Mouse (Mus musculus): Measurements from ENCODE around the gene Zscan4c. TPM values are rescaled to one million over a fixed set of nuclear protein-coding genes. Genes with fewer than 3 reads are reported as not detected.
"Not testable (repeated sequence)": the region's sequence is repeated elsewhere in the genome, so short reads cannot be mapped to it uniquely, and the experiment has no call there.

Gene Zscan4c
- total RNA-seq (2012; rRNA removed), result not detected in 2 replicates
- total RNA-seq (2014; rRNA removed), result not detected in 2 replicates
- not detected in 2 replicates for polyA plus RNA-seq (2012; ENCODE audit: insufficient read length, low read depth)

GRCm38 (mm10) chr7:11005445-11005844 lies at the start of gene Zscan4c:
Zscan4c (plus strand) TSS chr7:11005745.
- H3K36me3 ChIP-seq (replicated peaks in 1 of 2; ENCODE audit: control insufficient read depth in 1 of 2, insufficient read depth in 1 of 2, low read length in 1 of 2); dilution Hi-C loops (cut with MboI; ENCODE audit: extremely low pct_ligation_motif_present, extremely low pct_unique_long_range_greater_than_20kb, low sequenced_read_pairs); in situ Hi-C loops (cut with MboI; ENCODE audit: low pct_ligation_motif_present, low pct_unique_long_range_greater_than_20kb, low sequenced_read_pairs); H3K4me3 ChIP-seq (replicated peaks in 1 of 3; ENCODE audit: low read depth in 2 of 3, low read length in 2 of 3, poor library complexity in 1 of 3); H3K9ac ChIP-seq (ENCODE audit: insufficient read depth, low read depth); H3K79me2 ChIP-seq (replicated peaks; ENCODE audit: control insufficient read depth, extremely low read depth, insufficient read depth, poor library complexity, severe bottlenecking); H3K4me1 ChIP-seq (ENCODE audit: control insufficient read depth in 1 of 2, insufficient read depth in 2 of 2); H3K27ac ChIP-seq (ENCODE audit: insufficient read depth, low read depth); H3K9me3 ChIP-seq (replicated peaks; ENCODE audit: low read length); DNase-seq (ENCODE audit: extremely low read depth); H3K4me2 ChIP-seq (ENCODE audit: insufficient read depth, low read depth, poor library complexity, severe bottlenecking); H3K27me3 ChIP-seq (replicated peaks): not testable (repeated sequence)

Other genes with a start within 250 kb of the Zscan4c start
- gene Zscan4b, start 100.7 kb upstream of the Zscan4c start, total RNA-seq (2012; rRNA removed), result not detected in 2 replicates
- gene Zscan4b, start 100.7 kb upstream of the Zscan4c start, total RNA-seq (2014; rRNA removed), result not detected in 2 replicates
- gene Zscan4b, start 100.7 kb upstream of the Zscan4c start, polyA plus RNA-seq (2012; ENCODE audit: insufficient read length, low read depth), result not detected in 2 replicates
- gene Zscan4-ps1, start 63.9 kb downstream of the Zscan4c start, total RNA-seq (2012; rRNA removed), result not detected in 2 replicates
- gene Zscan4-ps1, start 63.9 kb downstream of the Zscan4c start, total RNA-seq (2014; rRNA removed), result not detected in 2 replicates
- not detected in 2 replicates for gene Zscan4-ps1, start 63.9 kb downstream of the Zscan4c start, polyA plus RNA-seq (2012; ENCODE audit: insufficient read length, low read depth)
- not detected in 2 replicates for gene Zscan4d, start 160.4 kb downstream of the Zscan4c start, total RNA-seq (2012; rRNA removed)
- gene Zscan4d, start 160.4 kb downstream of the Zscan4c start, total RNA-seq (2014; rRNA removed), result not detected in 2 replicates
- gene Zscan4d, start 160.4 kb downstream of the Zscan4c start, polyA plus RNA-seq (2012; ENCODE audit: insufficient read length, low read depth), result not detected in 2 replicates